Mouse (Mus musculus): ENCODE data around the gene Gpsm3.

DNA sequence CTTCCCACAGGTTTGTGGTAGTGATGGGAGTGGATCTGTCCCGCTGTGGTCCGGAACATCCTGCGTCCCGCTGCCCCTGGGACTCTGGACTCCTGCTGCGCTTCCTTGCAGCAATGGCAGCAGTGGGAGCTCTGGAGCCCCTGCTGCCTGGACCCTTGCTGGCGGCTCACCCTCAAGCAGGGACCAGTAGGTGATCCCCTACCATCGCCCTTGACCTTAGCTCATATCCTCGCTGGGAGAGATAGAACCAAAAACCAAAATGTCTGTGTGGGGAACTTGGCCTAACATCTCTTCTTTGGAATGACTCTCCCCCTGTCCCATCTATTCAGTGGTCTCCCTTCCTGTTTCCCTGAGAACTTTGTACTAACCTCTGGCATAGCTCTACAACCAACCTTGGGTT lies 5.8 kb upstream of the Gpsm3 start:
- TF ChIP-seq CTCF (conservative IDR thresholded peaks at IDR 0.05; ENCODE audit: insufficient read depth, insufficient read length, low read depth, low read length) = no peak
- no peak for TF ChIP-seq POLR2A (IDR thresholded peaks at IDR 0.05; ENCODE audit: low read depth, low read length)
